Mouse (Mus musculus) embryonic fibroblast, embryonic 13.5 days (primary cell): ENCODE measurements around the gene Kank2. TPM values are rescaled to one million over a fixed set of nuclear protein-coding genes. Genes with fewer than 3 reads are reported as not detected.

Experiments
- H3K27ac ChIP-seq: 2 replicates; pipeline ENCODE4 v1.5.1; 2012; ENCODE audit warnings: low read length, control low read depth, inconsistent platforms; ENCODE audit not compliant: insufficient read depth
- H3K4me1 ChIP-seq: 2 replicates; pipeline ENCODE4 v1.6.1; 2011; ENCODE audit warnings: low read length; ENCODE audit not compliant: control insufficient read depth, insufficient read depth
- H3K4me3 ChIP-seq: 2 replicates; pipeline ENCODE4 v1.5.1; 2011; ENCODE audit warnings: mild to moderate bottlenecking, control low read depth, low read length; ENCODE audit not compliant: insufficient read depth
- CTCF ChIP-seq: IDR thresholded peaks from 2 replicates; pipeline ENCODE4 v1.5.1; 2011; ENCODE audit warnings: mild to moderate bottlenecking, control low read depth, low read length, moderate library complexity, borderline replicate concordance; ENCODE audit not compliant: insufficient read depth
- POLR2A ChIP-seq: IDR thresholded peaks from 2 replicates; pipeline ENCODE4 v1.6.1; 2011; ENCODE audit warnings: low read depth, mild to moderate bottlenecking, control low read depth, low read length, moderate library complexity
- polyA plus RNA-seq: library from polyadenylated mRNA; stranded (reverse); fragments of >200 nt; gene quantifications from 2 replicates; pipeline ENCODE4 v1.2.4, GENCODE M21; 2011; ENCODE audit warnings: low read depth; ENCODE audit not compliant: missing spikeins, insufficient read length

Kank2 gene
- polyA plus RNA-seq, 1 experiment, result 59.7 TPM

DNA sequence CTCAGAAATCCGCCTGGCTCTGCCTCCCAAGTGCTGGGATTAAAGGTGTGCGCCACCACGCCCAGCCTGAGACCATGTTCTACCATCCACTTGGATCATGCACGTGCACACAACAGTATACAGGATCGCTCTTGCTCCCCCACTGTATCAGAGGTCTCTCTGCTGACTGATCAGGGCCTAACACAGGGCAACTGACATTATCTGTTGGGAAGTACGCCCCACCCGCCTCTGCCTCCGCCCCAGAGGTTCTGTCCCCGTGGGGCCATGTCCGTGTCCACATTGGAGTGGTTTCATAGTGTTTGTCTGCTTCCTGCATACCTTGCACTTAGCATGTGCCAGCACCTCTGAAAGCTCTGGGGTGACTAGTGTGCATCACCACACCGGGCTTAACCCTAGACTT is 57.0 kb downstream of the Kank2 start:
- Histone ChIP-seq H3K27ac (no peak overlapping the region), H3K4me3 (no peak overlapping the region), H3K4me1 (no peaks in the 10 kb centered on the region)
- TF ChIP-seq CTCF (no peak), POLR2A (no peak)

DNA sequence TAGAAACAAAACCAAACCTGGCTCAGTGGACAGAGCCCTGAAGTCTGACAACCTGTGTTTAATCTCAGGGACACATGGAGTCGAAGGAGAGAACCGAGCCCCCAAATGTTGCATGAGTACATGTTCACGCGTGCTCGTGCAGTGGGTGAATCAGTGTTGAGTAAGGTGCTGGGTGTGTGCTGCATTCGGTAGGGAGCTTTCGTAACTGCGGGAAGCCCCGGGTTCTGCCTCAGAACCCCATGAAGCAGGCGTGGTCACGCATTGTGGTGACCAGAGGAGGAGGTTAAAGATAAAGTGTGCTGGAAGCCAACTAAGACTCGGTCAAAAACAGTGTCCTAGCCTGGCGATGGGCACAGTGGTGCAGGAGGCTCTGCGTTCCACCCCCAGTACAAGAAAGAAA is 58.1 kb downstream of the Kank2 start:
- H3K4me1 ChIP-seq, result no peaks in the 10 kb centered on the region
- TF ChIP-seq POLR2A (no peak), CTCF (no peak)
- H3K27ac ChIP-seq, result no peak overlapping the region
- H3K4me3 ChIP-seq, result no peak overlapping the region

DNA sequence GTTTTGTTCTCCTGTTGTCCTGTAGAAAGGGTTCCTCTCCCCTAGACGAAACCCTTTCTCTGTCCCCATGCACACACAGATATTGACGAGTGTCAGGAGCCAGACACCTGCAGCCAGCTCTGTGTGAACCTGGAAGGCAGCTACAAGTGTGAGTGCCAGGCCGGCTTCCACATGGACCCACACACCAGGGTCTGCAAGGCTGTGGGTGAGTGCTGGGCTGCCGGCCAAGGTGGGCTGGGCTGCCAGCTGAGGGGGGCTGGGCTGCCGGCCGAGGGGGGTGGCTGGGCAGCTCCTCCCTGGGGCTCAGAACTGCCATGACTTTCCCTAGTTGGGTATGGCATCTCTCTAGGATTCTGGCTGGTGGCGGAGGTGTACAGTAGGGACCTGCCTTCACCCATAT is 59.8 kb downstream of the Kank2 start:
- TF ChIP-seq CTCF (no peak), POLR2A (no peak)
- Histone ChIP-seq H3K4me1 (no peaks in the 10 kb centered on the region), H3K27ac (no peak overlapping the region), H3K4me3 (no peak overlapping the region)

DNA sequence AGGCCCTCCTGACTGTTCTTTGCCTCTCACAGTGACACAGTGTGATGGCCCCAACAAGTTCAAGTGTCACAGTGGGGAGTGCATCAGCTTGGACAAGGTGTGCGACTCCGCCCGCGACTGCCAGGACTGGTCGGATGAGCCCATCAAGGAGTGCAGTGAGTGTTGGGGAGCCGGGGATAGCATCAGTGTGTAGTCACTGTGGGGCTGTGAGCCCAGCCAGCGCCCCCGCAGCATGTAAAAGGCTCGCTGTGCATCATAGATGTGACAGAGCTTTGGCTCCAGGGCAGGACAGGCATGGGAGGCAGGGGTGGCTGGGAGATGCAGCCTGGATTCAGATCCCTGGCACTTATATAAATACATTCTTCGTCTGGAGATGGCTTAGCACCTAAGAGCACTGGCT is 61.4 kb downstream of the Kank2 start:
- no peak for TF ChIP-seq POLR2A
- Histone ChIP-seq H3K4me3 (no peak overlapping the region), H3K4me1 (no peaks in the 10 kb centered on the region), H3K27ac (no peak overlapping the region)

DNA sequence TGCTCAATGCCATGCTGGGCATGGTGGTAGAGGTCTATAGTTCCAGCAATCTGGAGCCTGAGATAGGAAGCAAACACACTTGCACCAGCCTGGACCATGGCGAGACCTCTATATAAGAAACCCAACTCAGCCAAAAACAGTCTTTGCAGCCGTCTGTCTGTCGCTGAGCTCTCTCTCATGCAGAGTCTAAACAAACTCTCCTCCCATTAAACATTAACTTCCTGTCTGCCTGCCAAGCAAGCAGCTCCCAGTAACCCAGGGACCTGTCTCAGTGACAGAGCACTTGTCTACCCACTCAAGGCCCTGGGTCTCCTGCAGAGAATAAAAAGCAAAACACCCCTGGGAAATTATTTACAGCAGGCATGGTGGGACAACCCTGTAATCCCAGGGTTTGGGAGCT is 62.0 kb downstream of the Kank2 start:
- no peak overlapping the region for H3K4me3 ChIP-seq
- H3K4me1 ChIP-seq, result no peaks in the 10 kb centered on the region
- no peak overlapping the region for H3K27ac ChIP-seq
- TF ChIP-seq POLR2A (no peak), CTCF (no peak)

DNA sequence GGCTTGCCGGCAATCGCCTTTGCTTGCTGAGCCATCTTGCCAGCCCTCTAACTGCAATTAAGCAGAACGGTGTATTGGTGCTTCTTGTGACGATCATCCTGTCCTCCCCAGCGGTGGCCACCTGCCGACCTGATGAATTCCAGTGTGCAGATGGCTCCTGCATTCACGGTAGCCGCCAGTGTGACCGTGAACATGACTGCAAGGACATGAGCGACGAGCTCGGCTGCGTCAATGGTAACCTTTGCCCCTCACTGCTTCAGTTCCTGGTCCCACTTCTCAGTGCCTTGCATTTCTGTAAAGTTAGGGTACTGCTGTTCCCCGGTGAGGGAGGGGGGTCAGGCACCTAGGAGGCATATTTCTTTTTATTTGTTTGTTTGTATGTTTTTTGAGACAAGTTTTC is 63.4 kb downstream of the Kank2 start:
- H3K4me1 ChIP-seq, result 0 out of 2 replicates have a peak, but pooled peaks cover 2% of the 10 kb centered on the region
- TF ChIP-seq POLR2A (no peak), CTCF (no peak)
- H3K4me3 ChIP-seq, result no peak overlapping the region
- no peak overlapping the region for H3K27ac ChIP-seq

- no peak overlapping the region for H3K4me3 ChIP-seq
- peaks cover 4% of the 10 kb centered on the region; the same call in 1 of the 2 replicates for H3K4me1 ChIP-seq
- no peak overlapping the region for H3K27ac ChIP-seq
- TF ChIP-seq POLR2A (no peak), CTCF (no peak)
These were observed 64.6 kb downstream of the Kank2 start for GRCm38 (mm10) chr9:21733989-21734388.

DNA sequence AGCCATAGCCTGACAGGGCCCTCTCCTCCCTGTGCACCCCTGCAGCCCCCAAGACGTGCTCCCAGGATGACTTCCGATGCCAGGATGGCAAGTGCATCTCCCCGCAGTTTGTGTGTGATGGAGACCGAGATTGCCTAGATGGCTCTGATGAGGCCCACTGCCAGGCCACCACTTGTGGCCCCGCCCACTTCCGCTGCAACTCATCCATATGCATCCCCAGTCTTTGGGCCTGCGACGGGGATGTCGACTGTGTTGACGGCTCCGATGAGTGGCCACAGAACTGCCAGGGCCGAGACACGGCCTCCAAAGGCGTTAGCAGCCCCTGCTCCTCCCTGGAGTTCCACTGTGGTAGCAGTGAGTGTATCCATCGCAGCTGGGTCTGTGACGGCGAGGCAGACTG is 65.1 kb downstream of the Kank2 start:
- Histone ChIP-seq H3K27ac (no peak overlapping the region), H3K4me1 (peaks cover 10% of the 10 kb centered on the region; the same call in 1 of the 2 replicates), H3K4me3 (no peak overlapping the region)
- TF ChIP-seq CTCF (no peak), POLR2A (no peak)

- Histone ChIP-seq H3K4me3 (no peak overlapping the region), H3K4me1 (peaks cover 10% of the 10 kb centered on the region; the same call in 1 of the 2 replicates), H3K27ac (no peak overlapping the region)
- TF ChIP-seq CTCF, result peak; percentile 13; the same call in 1 of the 2 replicates
- TF ChIP-seq POLR2A, result no peak
These were observed 66.3 kb downstream of the Kank2 start for GRCm38 (mm10) chr9:21732288-21732687.

DNA sequence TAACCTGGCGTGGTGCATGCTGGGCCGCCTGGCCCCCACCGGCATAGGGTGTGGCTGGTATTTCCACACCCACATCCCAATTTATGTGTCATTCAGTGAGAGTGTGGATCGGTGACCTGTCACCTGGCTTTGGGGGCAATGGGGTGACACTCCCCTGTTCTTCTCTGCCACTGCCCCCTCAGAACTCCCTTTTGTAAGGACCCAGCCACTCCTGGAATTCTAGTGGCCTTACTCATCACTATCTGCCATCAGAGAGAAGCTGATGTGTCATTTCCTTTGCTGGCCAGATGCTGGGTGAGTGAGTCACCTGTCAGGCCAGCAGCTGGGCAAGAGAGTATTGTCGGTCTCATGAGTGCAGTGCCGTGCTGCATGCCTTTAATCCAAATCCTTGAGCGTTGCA is 69.3 kb downstream of the Kank2 start:
- peaks cover 10% of the 10 kb centered on the region; the same call in 1 of the 2 replicates for H3K4me1 ChIP-seq
- no peak overlapping the region for H3K4me3 ChIP-seq
- peak overlapping the region; percentile 37 for H3K27ac ChIP-seq
- TF ChIP-seq POLR2A (no peak), CTCF (no peak)

DNA sequence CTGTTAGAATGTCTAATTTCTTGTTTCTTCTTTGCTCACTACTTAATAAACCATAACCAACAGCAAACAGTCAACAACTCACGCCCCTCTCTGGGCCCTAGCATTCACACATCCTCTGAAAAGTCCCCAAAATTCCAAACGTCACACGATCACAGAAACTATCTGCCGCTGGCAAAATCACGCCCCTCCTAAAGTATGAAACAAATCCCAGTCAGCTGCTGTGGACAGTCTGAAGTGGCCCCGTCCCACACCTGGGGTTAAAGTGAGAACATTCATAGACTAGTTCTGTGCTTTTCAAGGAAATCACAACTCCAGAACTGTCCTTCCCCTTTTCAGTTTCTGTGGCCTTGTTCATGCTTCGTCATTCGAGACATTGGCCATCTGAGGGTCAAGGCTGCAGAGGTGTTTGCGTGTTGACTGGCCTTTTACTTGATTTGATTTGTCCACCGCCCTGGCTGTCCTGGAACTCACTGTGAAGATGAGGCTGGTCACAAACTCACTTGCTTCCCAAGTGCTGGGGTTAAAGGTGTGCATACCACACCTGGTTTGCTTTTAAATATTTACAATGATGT is 70.2 kb downstream of the Kank2 start:
- H3K4me1 ChIP-seq, result peaks cover 10% of the 10 kb centered on the region; the same call in 1 of the 2 replicates
- no peak overlapping the region for H3K4me3 ChIP-seq
- TF ChIP-seq POLR2A (no peak), CTCF (no peak)
- peak overlapping the region; percentile 37 for H3K27ac ChIP-seq
